Mouse (Mus musculus) heart, postnatal 0 days (tissue): ENCODE measurements at regions not wholly inside any gene's neighbourhood (a gene's known extent, or its start where the extent isn't known, plus 50 kb on each side); places are given as distances from the start of the nearest gene placed in this dataset.

ENCODE experiments used
- CTCF ChIP-seq: IDR thresholded peaks from 2 replicates; pipeline ENCODE4 v1.5.1; 2016; ENCODE audit warnings: antibody characterized with exemption, control low read depth, low read depth
- EP300 ChIP-seq: IDR thresholded peaks from 2 replicates; pipeline ENCODE4 v1.6.1; 2016; ENCODE audit warnings: antibody characterized with exemption, low read depth

DNA sequence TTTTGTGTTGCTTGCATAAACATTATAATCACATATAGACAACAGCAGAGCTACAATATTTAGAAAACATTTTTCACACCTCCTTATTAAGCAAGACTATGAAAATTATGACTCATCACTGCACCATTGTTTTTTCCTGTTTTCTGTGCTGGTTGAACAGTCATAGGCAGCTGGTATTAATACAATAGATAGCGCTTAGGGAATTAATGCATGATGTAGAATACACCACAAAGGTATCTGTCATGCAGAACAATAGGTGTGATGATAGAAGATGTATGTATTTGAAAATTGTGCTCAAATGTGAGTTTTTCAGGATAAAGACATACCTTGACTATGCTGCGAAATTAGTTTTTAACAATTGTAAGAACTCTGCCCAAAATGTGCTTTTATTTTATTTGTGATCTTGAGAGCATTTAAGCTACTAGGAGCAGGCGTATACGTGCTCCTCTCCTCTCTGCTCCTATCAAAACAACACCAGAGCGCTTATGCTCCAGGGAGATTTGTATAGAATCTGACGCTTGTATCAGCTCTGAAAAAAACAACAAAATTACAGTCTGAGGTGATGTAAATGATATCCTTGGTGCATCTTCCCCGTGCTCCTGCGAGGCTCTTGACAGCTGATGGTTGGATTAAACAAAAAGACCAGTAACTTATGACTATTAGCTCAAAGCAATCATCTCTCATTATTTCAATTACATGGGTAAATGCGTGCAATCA lies 560.1 kb downstream of the Gm43517 start:
- TF ChIP-seq EP300 (no peak), CTCF (no peak)
